Mouse (Mus musculus): ENCODE measurements at regions not wholly inside any gene's neighbourhood (a gene's known extent, or its start where the extent isn't known, plus 50 kb on each side); places are given as distances from the start of the nearest gene placed in this dataset.

DNA sequence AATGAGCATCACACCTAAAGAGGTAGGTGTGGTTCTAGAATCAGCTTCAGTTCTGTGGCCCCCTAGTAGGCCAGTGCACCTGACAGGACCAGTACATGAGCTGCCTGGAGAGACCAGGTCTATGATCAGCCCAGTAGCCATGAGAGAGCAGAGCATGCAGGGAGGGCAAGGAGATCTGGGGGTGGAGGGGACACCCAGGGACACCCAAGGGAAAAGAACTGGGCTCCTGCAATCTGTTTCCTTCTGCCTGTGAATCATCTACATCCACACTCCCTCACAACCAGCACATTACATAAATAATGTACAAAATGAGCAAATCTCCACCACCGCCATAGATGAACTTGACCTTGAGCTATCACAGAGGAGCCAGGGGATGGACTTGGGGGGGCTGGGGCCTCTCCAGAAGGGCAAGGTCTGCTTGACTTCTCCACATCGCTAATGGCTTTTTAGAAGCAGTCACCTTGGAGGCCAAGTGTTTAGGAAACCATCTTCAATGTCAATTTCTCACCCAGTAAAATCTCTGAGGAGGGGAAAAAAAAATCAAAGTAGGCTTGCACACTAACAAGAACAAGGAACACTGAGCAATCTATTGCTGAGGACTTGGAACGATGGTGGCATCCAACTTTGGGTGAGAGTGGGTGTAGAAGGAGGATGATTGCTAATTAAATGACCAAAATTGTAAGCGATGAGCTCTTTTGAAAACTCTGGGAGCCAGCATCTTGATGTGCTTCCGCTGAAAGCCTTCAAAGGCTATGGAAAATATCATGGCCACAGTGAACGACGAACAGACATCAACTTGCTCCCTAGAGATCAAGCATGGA is 101.4 kb upstream of the Selenok start:
- intact Hi-C loops (cut with DNase I): loop anchor here (2.0 kb wide), 4 partner anchors 16 to 144 kb away; no protein-coding TSS in a partner anchor
- DNase-seq (ENCODE audit: low spot score in 2 of 2): peak; percentile 31 to 90

DNA sequence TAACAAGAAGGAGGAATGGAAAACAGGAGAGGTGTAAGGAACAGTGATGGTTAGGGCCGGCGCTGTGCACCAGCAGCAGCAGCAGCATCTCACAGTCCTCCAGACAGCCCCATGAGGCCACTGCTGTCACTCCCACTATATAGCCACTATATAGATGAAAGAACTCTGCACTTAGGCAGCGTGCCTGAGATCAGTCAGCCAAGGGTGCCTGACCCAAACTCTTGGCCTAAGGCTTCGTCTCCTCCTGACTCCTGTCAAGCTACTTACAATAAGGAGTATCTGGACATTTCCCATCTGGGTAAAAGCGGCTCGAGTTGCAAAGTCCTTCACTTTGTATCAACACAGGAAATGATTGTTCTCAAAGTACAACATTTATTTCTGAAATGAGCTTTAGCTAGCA is 100.8 kb upstream of the Selenok start:
- DNase-seq (ENCODE audit: low spot score in 2 of 2): no peak
- intact Hi-C loops (cut with DNase I): loop anchor here (2.0 kb wide), 4 partner anchors 15 to 145 kb away; no protein-coding TSS in a partner anchor

DNA sequence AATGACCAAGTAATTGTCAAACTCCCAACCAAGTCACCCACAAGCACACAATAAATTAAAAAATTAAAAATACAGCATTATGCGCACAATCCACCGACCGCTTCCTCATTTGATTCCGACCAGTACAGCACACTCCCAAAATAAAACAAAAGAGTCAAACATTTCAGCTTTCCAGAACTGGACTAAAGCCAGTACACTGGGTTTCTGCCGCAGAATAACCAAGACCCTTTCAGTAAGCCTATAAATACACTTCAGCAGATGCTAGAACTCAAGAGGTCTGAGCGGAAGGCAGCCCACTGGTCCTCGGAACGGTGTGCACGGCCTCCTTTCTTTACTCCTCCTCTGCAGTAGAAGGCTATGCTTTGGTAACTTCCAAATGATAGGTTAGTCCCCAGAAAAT is 98.2 kb upstream of the Selenok start:
- intact Hi-C loops (cut with DNase I): no loop called here
- peak; percentile 23 to 72 for DNase-seq (ENCODE audit: low spot score in 2 of 2)

DNA sequence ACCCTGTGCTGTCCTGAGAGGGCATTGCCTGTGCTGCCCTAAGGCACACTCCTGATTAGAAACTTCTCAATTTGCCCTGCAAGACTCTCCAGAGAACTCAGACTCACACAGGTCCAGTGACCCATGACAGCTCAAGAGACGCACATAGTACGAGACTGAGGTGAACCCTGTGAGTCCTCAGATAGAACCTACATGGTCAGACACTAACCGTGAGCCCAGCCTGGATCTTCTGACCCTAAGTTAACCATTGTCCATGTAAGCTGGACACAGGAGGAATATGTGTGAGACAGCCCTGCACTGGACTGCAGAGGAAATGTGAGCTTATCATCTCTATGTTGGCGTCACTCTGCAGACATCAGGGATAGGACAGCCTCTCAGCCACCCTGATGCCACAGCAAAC is 91.4 kb upstream of the Selenok start:
- intact Hi-C loops (cut with DNase I): no loop called here

DNA sequence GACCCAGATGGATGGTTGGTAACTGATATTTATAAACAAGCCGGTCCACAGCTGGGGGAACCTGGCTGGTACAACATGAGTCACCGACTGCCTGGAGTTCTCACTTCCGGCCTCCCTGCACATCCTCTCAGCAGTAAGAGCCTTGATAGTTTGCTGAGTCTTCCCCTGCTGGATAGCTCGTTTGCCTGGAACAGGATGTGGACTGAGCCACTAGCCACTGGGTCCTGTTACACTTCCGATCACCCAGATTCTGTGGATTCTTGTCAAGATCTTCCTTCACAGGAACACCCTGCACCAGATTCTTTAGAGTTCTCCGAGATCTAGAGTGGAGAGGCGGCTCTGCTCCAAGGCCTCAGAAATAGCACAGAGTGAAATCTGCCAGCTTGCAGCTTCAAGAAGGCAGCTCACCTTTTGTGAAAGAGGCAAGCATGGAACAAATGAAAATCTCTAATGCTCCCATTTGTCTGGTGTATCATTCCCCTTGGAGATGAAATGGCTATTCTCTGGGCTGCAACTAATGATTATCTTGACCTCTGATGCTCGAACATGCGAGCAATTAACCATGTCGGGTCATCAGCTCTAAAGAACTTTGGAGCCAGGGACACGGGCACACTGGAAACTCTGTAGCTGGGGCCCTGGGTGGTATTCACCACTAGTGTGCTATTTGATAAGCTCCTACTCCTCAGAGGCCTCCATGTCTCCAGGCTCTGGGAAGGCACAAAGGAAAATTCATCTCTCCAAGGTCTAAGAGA is 90.3 kb upstream of the Selenok start:
- intact Hi-C loops (cut with DNase I): no loop called here
- peak; percentile 50 to 89 for DNase-seq (ENCODE audit: low spot score in 2 of 2)

More for the DNA sequence above, 91.4 kb upstream of the Selenok start:
- DNase-seq (ENCODE audit: low spot score in 2 of 2): no peak

DNA sequence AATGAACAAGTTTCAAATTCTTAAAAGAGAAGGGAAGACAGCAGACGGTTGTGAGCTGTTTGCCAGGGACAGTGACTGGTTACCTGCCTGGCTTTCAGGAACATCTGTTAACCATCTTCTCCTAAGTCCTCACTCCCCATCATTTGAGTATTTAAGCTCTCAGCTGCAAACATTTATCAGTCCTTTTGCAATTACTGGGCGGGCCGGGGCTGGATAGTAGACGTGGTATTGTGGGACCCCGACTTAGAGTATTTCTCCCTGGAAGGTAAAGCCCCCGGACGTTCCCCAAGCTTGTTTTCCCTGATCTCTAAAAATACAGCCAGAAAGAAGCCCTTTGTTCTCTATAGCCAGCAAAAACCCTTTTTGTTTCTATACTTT is 89.7 kb upstream of the Selenok start:
- no peak for DNase-seq (ENCODE audit: low spot score in 2 of 2)
- intact Hi-C loops (cut with DNase I): no loop called here

DNA sequence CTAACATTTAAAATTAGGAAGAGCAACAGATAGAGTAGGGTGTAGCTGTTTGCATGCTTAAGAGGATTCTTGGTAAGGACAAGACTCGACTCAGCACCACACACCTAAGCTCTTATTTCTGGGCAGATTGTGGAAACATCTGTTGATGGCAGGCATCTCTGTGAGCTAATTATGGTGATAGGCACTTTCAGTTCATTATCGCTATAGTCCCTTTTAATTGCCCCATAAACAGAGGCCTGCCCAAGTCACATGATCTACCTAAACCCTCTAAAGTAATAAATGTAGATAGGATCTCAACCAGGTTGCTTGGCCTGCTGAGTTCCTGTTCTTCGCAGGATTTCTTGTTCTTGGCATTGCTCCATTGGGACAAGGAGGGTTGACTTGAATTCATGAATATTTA is 88.8 kb upstream of the Selenok start:
- intact Hi-C loops (cut with DNase I): no loop called here
- DNase-seq (ENCODE audit: low spot score in 2 of 2): no peak

DNA sequence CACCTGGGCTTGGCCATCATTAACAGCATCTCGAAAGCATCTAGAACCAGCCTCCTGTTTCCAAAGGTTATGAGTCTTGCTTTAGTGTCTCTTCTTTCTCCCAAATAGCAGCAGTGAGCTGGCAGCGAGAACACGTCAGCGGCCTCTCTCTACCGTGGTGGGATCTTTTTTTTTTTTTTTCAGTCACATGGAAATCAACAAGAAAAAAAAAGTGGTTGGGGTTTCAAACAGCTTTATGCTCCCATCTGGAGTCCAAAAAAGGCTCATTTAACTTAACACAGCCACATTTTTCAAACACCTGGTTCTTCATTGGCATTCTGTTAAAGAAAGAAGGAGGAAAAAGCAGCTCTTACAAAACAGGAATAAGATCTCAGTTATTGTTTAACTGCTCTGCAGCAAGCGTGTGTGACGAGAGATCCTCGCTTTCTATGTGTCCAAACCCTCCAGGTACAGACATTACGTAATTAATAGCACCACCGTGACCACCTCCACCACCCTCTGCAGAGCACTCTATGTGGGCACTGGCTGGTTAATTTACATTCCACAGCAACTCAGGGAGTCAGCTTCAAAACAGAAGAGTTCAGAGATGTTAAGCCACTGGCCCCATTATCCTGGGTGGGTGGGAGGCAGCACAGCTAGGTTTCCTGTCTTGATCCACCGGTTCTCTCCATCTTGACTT is 85.3 kb upstream of the Selenok start:
- intact Hi-C loops (cut with DNase I): loop anchor here (1.0 to 5.0 kb wide), 3 partner anchors 13 to 54 kb away; no protein-coding TSS in a partner anchor
- peak in 1 of 2 experiments; percentile 80 for DNase-seq (ENCODE audit: low spot score in 2 of 2)

DNA sequence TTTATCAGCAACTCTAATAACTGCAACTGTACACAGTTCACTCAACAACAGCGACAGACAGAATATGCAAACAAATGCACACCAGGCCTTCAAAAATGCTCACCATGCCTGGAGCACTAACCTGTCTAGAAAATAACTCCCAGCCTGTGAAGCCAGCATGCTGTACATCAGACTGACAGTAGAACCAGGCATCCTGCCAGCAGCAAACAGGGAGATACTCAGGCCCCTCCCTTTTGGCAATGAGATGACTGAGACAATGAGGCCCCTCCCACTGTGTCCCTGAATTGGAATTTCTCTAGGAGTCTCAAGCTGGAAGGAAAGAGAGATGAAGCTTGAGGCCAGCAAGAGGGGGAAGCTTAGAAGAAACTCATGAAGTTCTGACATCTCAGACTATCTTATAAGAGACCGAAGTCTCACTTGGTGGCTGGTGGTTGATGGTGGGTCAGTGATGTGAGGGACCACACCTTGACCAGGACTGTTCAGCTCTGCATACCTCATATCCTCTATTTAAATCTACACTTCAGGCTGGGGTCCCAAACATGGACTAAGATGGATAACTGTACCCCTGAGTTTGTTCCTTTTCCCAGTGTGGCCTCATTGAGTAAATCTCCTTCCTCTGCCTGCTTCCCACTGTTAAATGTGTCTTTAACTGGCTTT is 72.6 kb upstream of the Selenok start:
- intact Hi-C loops (cut with DNase I): no loop called here
- peak; percentile 39 to 72 for DNase-seq (ENCODE audit: low spot score in 2 of 2)

DNA sequence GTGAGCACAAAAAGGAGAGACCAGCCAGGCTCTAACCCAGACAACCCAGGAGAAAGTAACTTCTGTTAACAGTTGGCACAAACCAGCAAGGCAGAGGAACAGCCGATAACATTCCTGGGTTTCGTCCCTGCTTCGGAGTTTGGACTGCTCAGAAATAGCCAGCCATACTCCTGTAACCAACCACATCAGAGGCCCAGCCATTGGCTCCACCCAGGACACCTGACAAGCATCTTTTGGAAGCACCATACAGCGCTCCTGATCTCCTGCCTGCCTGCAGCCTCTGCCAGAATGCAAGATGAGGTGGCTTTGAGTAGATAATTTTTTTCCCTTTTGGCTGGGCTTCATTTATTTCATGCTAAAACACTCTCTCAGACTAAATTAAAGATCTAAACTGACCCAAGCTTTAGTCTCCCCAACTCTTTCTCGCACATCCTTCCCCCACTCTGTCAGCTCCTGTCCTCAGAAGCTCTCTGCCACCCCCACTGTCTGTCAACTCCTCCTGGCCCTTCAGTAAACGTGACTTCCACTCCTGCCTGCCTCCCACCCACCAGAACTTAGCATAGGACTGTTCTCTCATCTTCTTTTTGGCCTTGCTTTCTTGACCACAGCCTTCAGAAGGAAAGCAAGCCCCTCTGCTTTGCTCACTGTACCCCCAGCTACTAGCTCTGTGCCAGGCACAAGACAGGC is 72.0 kb upstream of the Selenok start:
- DNase-seq (ENCODE audit: low spot score in 2 of 2): peak in 1 of 2 experiments; percentile 72
- intact Hi-C loops (cut with DNase I): loop anchor here (1.0 kb wide), 1 partner anchor 14 kb away; no protein-coding TSS in a partner anchor

DNA sequence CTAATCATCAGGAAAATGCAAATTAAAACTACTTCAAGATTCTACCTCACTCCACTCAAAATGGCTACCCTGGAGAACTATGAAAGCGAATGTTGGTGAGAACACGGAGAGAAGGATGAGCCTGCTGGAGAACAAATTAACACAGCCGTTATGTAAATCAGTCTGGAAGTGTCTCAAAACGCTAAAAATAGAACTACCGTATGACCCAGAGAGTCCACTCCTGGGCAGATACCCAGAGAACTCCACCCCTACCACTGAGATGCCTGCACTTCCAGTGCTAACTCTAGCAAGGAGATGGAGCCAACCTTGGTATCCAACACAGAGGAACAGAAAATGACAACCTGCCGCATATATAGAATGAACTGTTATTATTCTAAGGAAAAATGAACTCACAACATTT is 67.2 kb upstream of the Selenok start:
- intact Hi-C loops (cut with DNase I): no loop called here
- no peak for DNase-seq (ENCODE audit: low spot score in 2 of 2)

DNA sequence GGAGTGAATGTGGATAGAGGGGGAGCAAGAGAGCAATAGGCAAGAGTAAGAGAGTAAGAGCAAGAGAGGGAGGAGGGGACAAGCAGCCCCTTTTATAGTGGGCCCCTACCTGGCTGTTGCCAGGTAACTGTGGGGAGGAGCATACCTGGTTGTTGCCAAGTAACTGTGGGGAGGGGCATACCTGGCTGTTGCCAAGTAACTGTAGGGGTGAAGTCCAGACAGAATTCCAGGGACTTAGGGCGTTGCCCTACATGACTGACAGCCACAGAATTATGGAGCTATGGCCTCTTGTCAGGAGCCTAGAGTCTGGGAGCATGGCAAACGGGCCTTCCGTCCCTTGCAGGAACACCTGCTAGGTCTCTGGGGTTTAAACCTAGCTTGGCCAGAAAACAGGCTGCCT is 64.5 kb upstream of the Selenok start:
- DNase-seq (ENCODE audit: low spot score in 2 of 2): no peak
- intact Hi-C loops (cut with DNase I): no loop called here

DNA sequence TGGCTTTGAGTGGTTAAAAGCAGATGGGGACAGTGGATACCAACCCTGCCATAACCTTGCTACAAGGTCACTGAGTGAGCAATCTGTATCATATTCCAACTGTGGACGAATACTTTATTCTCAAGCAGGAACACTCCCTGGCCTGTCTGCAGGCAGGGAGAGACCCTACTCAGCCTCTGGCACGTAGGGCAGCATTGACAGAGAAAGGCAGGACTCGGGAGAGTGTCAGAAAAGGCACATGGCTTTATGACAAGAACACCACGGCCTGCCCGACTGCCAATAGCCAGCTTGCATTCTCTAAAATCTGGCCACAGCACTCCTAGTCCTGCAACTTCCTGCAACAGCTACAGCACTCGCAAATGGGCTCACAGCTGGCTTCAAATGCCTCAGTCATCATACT is 63.3 kb upstream of the Selenok start:
- DNase-seq (ENCODE audit: low spot score in 2 of 2): no peak
- intact Hi-C loops (cut with DNase I): no loop called here

DNA sequence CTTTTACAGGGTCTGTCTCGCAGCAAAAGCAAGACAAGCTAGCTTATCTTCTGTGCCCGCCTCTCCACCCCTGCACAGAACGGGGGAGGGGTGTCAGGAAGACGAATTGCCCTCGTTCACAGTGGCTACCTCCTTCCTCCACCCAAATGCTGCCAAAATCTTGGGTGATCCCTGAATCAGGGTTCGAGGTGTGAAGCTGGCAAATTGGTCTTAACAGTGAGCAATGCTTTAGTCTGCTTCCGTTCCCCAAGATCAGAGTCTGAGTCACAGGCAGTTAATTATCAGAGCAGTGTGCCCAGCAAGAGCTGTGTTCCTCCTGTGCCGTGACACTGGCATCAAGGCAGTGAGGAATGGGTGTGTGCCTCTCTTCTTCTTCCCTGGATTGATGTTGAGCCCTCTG is 58.4 kb upstream of the Selenok start:
- intact Hi-C loops (cut with DNase I): no loop called here
- DNase-seq (ENCODE audit: low spot score in 2 of 2): no peak

Data from left cerebral cortex, postnatal 25 days (tissue).